Mouse (Mus musculus): ENCODE results near the gene 4930404H24Rik. TPM values are rescaled to one million over a fixed set of nuclear protein-coding genes. Genes with fewer than 3 reads are reported as not detected.
"Not testable (repeated sequence)": the region's sequence is repeated elsewhere in the genome, so short reads cannot be mapped to it uniquely, and the experiment has no call there.

4930404H24Rik gene
- polyA plus RNA-seq, 1 experiment, result not detected

DNA sequence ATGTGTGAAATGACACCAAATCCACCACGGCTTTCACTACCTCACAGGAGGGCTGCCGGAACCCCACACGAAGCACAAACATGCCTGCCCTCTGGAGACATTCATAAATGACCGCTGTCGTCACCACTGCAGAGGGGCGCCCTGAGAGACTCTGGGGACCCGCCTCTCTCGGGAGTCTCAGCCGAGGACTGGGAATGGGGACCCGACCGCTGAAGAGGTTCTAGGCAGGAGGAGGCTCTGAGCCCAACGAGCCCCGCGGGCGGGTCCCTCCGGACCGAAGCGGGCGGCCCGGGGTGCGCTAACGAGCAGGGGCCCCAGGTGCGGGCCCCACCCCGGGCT lies 442 bp upstream of the 4930404H24Rik start:
- H3K4me1 ChIP-seq (ENCODE audit: control insufficient read depth, insufficient read depth, low read length), result peaks cover 31% of the 10 kb centered on the region
- no peak for TF ChIP-seq CTCF (IDR thresholded peaks at IDR 0.05; ENCODE audit: borderline replicate concordance, insufficient read depth, low read depth, low read length)
- TF ChIP-seq POLR2A (IDR thresholded peaks at IDR 0.05; ENCODE audit: borderline replicate concordance, insufficient read depth, low read length), result no peak
- no peaks in the 10 kb centered on the region for H3K27me3 ChIP-seq (ENCODE audit: control insufficient read depth, insufficient read depth, low read length)
- under 1% methylated on average over 24 of the region's 24 CpGs for WGBS
- peak overlapping the region; percentile 95 for H3K4me3 ChIP-seq (replicated peaks; ENCODE audit: insufficient read depth, low read depth, low read length)
- H3K27ac ChIP-seq (ENCODE audit: insufficient read depth, low read length), result peak overlapping the region; percentile 99
- peak; percentile 63 to 76 for DNase-seq

DNA sequence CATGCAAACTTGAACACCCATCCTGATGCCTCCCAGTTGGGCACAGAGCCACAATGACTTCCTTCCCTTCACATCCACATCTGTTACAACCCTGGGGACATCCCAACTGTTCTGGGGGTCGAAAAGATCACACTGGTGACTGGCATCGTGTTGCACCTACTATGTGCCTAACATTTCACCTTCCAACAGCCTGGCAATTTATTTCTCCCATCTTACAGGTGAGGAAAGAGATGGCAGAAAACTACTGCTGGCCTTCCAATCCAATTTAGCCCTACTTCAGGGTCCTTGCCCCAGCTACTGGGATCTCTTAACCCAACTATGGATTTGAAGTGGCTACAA lies 772 bp downstream of the 4930404H24Rik start:
- peak overlapping the region; percentile 95 for H3K4me3 ChIP-seq (replicated peaks; ENCODE audit: insufficient read depth, low read depth, low read length)
- H3K27me3 ChIP-seq (ENCODE audit: control insufficient read depth, insufficient read depth, low read length), result no peaks in the 10 kb centered on the region
- no peak for DNase-seq
- peak overlapping the region; percentile 88 for H3K27ac ChIP-seq (ENCODE audit: insufficient read depth, low read length)
- peaks cover 39% of the 10 kb centered on the region for H3K4me1 ChIP-seq (ENCODE audit: control insufficient read depth, insufficient read depth, low read length)
- WGBS, result 29% methylated on average over 2 of the region's 2 CpGs
- TF ChIP-seq POLR2A (IDR thresholded peaks at IDR 0.05; ENCODE audit: borderline replicate concordance, insufficient read depth, low read length) (no peak), CTCF (IDR thresholded peaks at IDR 0.05; ENCODE audit: borderline replicate concordance, insufficient read depth, low read depth, low read length) (no peak)

DNA sequence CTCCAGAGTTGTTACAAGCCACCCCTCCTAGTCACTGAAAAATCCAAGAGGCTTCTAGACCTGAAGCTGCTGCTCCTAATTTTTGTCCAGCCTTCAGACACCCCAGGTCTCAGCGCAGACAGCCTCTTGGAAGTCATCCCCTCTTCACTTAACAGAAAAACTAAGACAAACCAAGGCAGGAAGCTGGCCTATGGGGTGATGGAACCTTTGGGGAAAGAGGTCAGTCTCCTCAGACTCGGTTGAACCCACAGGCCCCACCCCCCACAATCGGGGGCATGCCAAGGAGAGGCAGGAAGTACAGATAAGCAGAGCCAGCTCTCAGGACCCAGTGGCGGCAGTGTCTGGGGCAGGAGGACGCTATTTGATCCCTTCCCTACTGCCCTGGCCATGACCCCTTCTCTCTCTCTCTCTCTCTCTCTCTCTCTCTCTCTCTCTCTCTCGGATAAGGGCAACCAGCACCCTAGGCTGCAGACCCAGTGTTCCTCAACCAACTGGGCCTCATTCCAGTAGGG lies 1.2 kb downstream of the 4930404H24Rik start:
- WGBS, result 11% methylated on average over 6 of the region's 6 CpGs
- TF ChIP-seq POLR2A (IDR thresholded peaks at IDR 0.05; ENCODE audit: borderline replicate concordance, insufficient read depth, low read length), result no peak
- TF ChIP-seq CTCF (IDR thresholded peaks at IDR 0.05; ENCODE audit: borderline replicate concordance, insufficient read depth, low read depth, low read length), result no peak
- peak; percentile 44 to 62 for DNase-seq
- peak overlapping the region; percentile 88 for H3K27ac ChIP-seq (ENCODE audit: insufficient read depth, low read length)
- H3K4me1 ChIP-seq (ENCODE audit: control insufficient read depth, insufficient read depth, low read length), result peaks cover 39% of the 10 kb centered on the region
- no peak overlapping the region for H3K4me3 ChIP-seq (replicated peaks; ENCODE audit: insufficient read depth, low read depth, low read length)
- H3K27me3 ChIP-seq (ENCODE audit: control insufficient read depth, insufficient read depth, low read length), result no peaks in the 10 kb centered on the region

DNA sequence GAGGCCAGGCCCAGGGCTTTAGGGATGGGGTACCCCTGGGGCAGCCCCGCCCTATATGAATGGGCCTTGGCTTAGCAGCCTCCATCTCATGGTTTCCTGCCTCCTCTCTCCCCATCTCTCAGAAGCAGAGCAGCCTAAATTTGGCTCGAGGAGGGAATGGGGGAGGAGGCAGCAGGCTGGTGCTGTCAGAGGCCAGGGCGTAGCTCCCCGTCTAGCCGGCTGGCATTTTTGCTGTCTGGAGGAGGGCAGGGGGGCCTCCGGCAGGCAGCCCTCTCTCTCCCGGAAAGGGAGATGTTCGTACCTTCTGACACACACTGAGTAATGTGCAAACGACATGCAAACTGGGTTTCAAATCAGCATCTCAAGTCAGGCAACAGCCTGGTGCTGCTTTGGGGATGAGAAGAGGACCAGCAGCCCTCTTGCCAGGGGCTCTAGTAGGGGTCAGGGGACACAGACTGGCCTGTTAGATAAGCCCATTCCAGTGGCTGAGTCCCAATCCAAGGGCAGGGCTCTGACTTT lies 1.8 kb downstream of the 4930404H24Rik start:
- peak; percentile 72 to 76 for DNase-seq
- TF ChIP-seq CTCF (IDR thresholded peaks at IDR 0.05; ENCODE audit: borderline replicate concordance, insufficient read depth, low read depth, low read length) (no peak), POLR2A (IDR thresholded peaks at IDR 0.05; ENCODE audit: borderline replicate concordance, insufficient read depth, low read length) (no peak)
- no peak overlapping the region for H3K4me3 ChIP-seq (replicated peaks; ENCODE audit: insufficient read depth, low read depth, low read length)
- H3K27ac ChIP-seq (ENCODE audit: insufficient read depth, low read length), result peak overlapping the region; percentile 88
- WGBS, result 11% methylated on average over 9 of the region's 9 CpGs
- peaks cover 39% of the 10 kb centered on the region for H3K4me1 ChIP-seq (ENCODE audit: control insufficient read depth, insufficient read depth, low read length)
- no peaks in the 10 kb centered on the region for H3K27me3 ChIP-seq (ENCODE audit: control insufficient read depth, insufficient read depth, low read length)

DNA sequence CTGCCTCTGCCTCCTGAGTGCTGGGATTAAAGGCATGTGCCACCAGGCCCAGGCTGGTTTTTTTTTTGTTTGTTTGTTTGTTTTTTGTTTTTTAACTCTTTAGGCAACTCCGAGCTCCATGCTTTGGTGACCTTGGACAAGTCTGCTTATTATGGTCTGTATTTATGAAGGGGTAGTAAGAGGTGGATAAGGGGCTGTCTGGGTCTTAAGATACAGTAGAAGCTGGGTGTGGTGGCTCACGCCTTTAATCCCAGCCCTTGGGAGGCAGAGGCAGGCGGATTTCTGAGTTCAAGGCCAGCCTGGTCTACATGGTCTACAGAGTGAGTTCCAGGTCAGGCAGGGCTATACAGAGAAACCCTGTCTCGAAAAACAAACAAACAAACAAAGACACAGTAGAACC lies 2.8 kb downstream of the 4930404H24Rik start:
- 96% methylated on average over 4 of the region's 4 CpGs for WGBS
- H3K27ac ChIP-seq (ENCODE audit: insufficient read depth, low read length); DNase-seq; H3K27me3 ChIP-seq (ENCODE audit: control insufficient read depth, insufficient read depth, low read length); H3K4me3 ChIP-seq (replicated peaks; ENCODE audit: insufficient read depth, low read depth, low read length): not testable (repeated sequence)
- peaks cover 39% of the 10 kb centered on the region for H3K4me1 ChIP-seq (ENCODE audit: control insufficient read depth, insufficient read depth, low read length)

DNA sequence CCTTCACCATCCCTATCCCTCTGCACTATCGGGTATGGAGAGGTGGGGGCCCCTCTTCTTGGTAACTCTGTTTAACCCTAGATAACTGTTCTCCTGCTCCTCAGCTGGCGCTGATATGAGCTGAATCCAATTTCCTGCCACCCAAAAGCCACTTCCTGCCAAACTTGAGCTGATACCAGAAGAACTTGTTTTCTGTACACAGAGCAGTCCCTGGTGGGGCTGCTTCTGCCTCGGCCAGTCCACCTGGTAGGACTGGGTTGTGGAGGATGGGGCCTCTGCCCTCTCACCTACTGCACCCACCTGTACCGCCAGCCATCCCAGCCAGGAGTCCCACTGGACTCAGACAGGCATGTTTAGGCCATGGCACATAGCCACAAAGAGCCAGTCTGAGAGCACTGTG lies 3.2 kb downstream of the 4930404H24Rik start:
- peaks cover 39% of the 10 kb centered on the region for H3K4me1 ChIP-seq (ENCODE audit: control insufficient read depth, insufficient read depth, low read length)
- no peaks in the 10 kb centered on the region for H3K27me3 ChIP-seq (ENCODE audit: control insufficient read depth, insufficient read depth, low read length)
- no peak overlapping the region; the same call in 1 of the 2 replicates for H3K27ac ChIP-seq (ENCODE audit: insufficient read depth, low read length)
- TF ChIP-seq CTCF (IDR thresholded peaks at IDR 0.05; ENCODE audit: borderline replicate concordance, insufficient read depth, low read depth, low read length), result no peak
- H3K4me3 ChIP-seq (replicated peaks; ENCODE audit: insufficient read depth, low read depth, low read length), result no peak overlapping the region
- peak in 1 of 2 experiments; percentile 28 for DNase-seq
- WGBS, result 69% methylated on average over 4 of the region's 4 CpGs

DNA sequence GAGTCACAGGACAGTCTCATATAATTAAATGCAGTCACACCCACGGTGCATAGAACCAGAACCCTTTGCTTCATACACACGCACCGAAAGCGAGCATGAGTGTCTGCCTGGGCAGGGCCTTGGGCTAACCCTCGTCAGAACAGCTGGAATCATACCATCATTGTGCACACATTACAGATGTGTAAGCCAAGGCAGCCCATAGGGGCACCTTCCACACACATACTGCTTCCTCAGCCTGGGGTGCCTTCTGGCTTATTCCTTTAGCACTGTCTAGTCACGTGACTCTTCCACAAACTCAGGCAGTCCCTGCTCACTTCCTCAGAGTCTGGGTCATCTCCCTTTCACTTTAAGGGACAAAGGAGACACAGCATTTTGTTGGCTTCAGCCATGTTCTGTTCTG lies 3.7 kb downstream of the 4930404H24Rik start:
- no peak for DNase-seq
- 70% methylated on average over 6 of the region's 6 CpGs for WGBS

DNA sequence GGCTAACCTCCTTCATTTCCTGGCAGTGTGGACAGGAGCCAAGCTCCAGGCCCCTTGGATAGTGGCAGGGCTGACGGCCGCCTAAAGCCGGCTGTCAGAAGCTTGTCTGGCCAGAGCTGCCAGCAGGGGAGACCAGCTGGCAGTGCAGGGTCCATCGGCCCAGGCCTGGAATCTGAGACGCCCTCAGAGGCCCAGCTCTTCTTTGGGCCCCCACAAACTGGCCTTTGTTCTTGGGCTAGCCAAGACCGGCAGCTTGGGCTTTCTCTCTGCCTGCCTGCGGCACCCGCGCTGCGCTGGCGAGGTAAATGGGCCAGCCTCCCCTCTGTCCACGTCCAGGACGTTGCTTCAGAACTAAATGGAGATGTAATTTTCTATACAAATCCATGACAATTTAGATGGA lies 4.3 kb downstream of the 4930404H24Rik start:
- TF ChIP-seq POLR2A (IDR thresholded peaks at IDR 0.05; ENCODE audit: borderline replicate concordance, insufficient read depth, low read length), result no peak
- no peak for TF ChIP-seq CTCF (IDR thresholded peaks at IDR 0.05; ENCODE audit: borderline replicate concordance, insufficient read depth, low read depth, low read length)
- Histone ChIP-seq H3K4me1 (ENCODE audit: control insufficient read depth, insufficient read depth, low read length) (peaks cover 39% of the 10 kb centered on the region), H3K27me3 (ENCODE audit: control insufficient read depth, insufficient read depth, low read length) (no peaks in the 10 kb centered on the region), H3K27ac (ENCODE audit: insufficient read depth, low read length) (peak overlapping the region; percentile 53), H3K4me3 (replicated peaks; ENCODE audit: insufficient read depth, low read depth, low read length) (no peak overlapping the region)
- WGBS, result 4% methylated on average over 13 of the region's 13 CpGs
- peak; percentile 74 to 81 for DNase-seq

More for the DNA sequence above, 3.7 kb downstream of the 4930404H24Rik start:
- no peak for TF ChIP-seq CTCF (IDR thresholded peaks at IDR 0.05; ENCODE audit: borderline replicate concordance, insufficient read depth, low read depth, low read length)
- no peak for TF ChIP-seq POLR2A (IDR thresholded peaks at IDR 0.05; ENCODE audit: borderline replicate concordance, insufficient read depth, low read length)
- Histone ChIP-seq H3K4me3 (replicated peaks; ENCODE audit: insufficient read depth, low read depth, low read length) (no peak overlapping the region), H3K4me1 (ENCODE audit: control insufficient read depth, insufficient read depth, low read length) (peaks cover 39% of the 10 kb centered on the region), H3K27me3 (ENCODE audit: control insufficient read depth, insufficient read depth, low read length) (no peaks in the 10 kb centered on the region), H3K27ac (ENCODE audit: insufficient read depth, low read length) (peak overlapping the region; percentile 53)
